Mouse (Mus musculus): ENCODE data around the gene Ccn1. TPM values are rescaled to one million over a fixed set of nuclear protein-coding genes. Genes with fewer than 3 reads are reported as not detected.

Ccn1 gene
- polyA plus RNA-seq (2012; rRNA removed) = 3.2 and 5.3 TPM in 2 replicates

GRCm38 (mm10) chr3:145649852-145650202, at the start of gene Ccn1:
Gene Ccn1 (minus strand): TSS chr3:145649981.

Other genes with a start within 250 kb of the Ccn1 start
- 8.8 and 9.9 TPM in 2 replicates for gene Znhit6, start 73.8 kb downstream of the Ccn1 start, polyA plus RNA-seq (2012; rRNA removed)
- 15.6 and 17.2 TPM in 2 replicates for gene Ddah1, start 108.7 kb upstream of the Ccn1 start, polyA plus RNA-seq (2012; rRNA removed)